Mouse (Mus musculus): ENCODE measurements around the gene Cxcr2. TPM values are rescaled to one million over a fixed set of nuclear protein-coding genes. Genes with fewer than 3 reads are reported as not detected.

Gene Cxcr2
- polyA plus RNA-seq, 1 experiment from 2014 or later: 0.41 TPM

DNA sequence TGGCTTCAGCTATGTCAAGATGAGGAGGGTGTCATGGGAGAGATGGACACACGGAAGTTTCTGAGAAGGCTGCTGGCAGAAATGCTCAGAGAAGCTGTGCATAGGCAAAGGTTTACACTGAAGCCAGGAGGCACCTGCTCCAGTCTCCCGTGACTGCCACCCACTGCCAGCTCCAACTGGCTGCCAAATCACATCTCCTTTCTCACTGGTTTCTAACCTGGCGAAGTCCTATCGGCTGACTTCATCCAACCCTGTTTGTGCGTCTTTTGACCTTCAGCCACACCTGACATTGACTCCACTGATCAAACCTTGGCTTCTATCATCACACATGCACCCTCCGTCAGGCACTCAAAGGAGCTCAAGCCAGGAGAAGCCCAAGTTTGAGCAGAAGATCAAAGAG, 35.9 kb upstream of the Cxcr2 start:
- WGBS: 86% methylated on average over 6 of the region's 6 CpGs
- ATAC-seq (replicated peaks; ENCODE audit: extremely low read depth, insufficient read depth, low FRiP score): no peak
- Histone ChIP-seq H3K4me1 (ENCODE audit: control insufficient read depth, insufficient read depth, low read length) (peaks cover 36% of the 10 kb centered on the region), H3K27me3 (ENCODE audit: control insufficient read depth, insufficient read depth, low read length) (no peaks in the 10 kb centered on the region), H3K9me3 (replicated peaks; ENCODE audit: control insufficient read depth, low read length) (no peaks in the 10 kb centered on the region), H3K9ac (ENCODE audit: low read length) (no peak overlapping the region), H3K4me3 (ENCODE audit: low read length) (no peak overlapping the region), H3K27ac (ENCODE audit: low read length) (no peak overlapping the region), H3K4me2 (ENCODE audit: low read depth, low read length) (no peak overlapping the region), H3K36me3 (ENCODE audit: control insufficient read depth, insufficient read depth) (no peaks in the 10 kb centered on the region)

DNA sequence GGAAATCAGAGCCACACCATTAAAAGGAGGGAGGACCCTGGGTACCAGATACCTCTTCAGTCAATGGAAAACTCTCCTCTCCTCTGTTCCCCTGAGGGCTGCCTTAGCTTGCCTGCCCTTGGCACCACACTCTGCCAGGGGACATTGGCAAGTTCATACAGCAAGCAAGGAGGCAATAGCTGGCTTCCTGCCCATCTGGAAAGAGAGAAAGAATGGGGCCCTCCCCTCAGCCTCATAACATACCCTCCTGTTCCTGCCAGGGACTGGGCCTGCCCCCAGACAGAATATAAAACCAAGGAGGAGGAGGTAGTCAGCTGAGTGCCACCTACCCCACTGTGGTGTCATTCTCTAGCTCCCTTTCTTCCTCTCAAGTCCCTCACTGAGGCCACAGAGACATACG, 34.7 kb upstream of the Cxcr2 start:
- H3K4me3 ChIP-seq (ENCODE audit: low read length): no peak overlapping the region
- ATAC-seq (replicated peaks; ENCODE audit: extremely low read depth, insufficient read depth, low FRiP score): 0 out of 2 replicates have a peak, but pooled peaks have one; percentile 18
- no peak overlapping the region for H3K4me2 ChIP-seq (ENCODE audit: low read depth, low read length)
- H3K4me1 ChIP-seq (ENCODE audit: control insufficient read depth, insufficient read depth, low read length): peaks cover 33% of the 10 kb centered on the region
- H3K27me3 ChIP-seq (ENCODE audit: control insufficient read depth, insufficient read depth, low read length): no peaks in the 10 kb centered on the region
- H3K9ac ChIP-seq (ENCODE audit: low read length): no peak overlapping the region
- H3K9me3 ChIP-seq (replicated peaks; ENCODE audit: control insufficient read depth, low read length): no peaks in the 10 kb centered on the region
- H3K27ac ChIP-seq (ENCODE audit: low read length): peak overlapping the region; percentile 5; the same call in 1 of the 2 replicates
- no peaks in the 10 kb centered on the region for H3K36me3 ChIP-seq (ENCODE audit: control insufficient read depth, insufficient read depth)
- 82% methylated on average over 1 of the region's 1 CpGs for WGBS

DNA sequence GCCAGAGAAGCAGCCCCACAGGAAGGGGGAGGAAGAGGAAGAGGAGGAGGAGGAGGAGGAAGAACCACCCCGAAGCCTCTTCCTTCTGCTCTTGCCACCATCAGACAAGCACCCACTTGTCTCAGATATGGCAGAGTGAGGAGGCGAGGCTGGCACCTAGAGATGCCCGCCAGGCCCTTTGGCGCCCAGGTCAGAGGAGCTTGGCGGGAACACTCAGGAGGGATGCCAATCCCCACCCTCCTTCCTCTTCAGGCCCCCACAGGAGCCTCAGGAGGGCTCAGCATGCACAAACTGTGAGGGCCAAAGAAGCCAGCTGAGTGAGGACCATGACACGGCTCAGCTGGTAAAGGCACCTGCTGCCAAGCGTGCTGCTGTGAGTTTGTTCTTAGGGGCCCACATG, 32.7 kb upstream of the Cxcr2 start:
- Histone ChIP-seq H3K4me2 (ENCODE audit: low read depth, low read length) (no peak overlapping the region), H3K36me3 (ENCODE audit: control insufficient read depth, insufficient read depth) (no peaks in the 10 kb centered on the region), H3K9me3 (replicated peaks; ENCODE audit: control insufficient read depth, low read length) (no peaks in the 10 kb centered on the region), H3K27me3 (ENCODE audit: control insufficient read depth, insufficient read depth, low read length) (peaks cover 4% of the 10 kb centered on the region; the same call in 1 of the 2 replicates), H3K4me3 (ENCODE audit: low read length) (no peak overlapping the region), H3K4me1 (ENCODE audit: control insufficient read depth, insufficient read depth, low read length) (peaks cover 33% of the 10 kb centered on the region), H3K27ac (ENCODE audit: low read length) (no peak overlapping the region), H3K9ac (ENCODE audit: low read length) (no peak overlapping the region)
- no peak for ATAC-seq (replicated peaks; ENCODE audit: extremely low read depth, insufficient read depth, low FRiP score)
- WGBS: 80% methylated on average over 7 of the region's 7 CpGs

DNA sequence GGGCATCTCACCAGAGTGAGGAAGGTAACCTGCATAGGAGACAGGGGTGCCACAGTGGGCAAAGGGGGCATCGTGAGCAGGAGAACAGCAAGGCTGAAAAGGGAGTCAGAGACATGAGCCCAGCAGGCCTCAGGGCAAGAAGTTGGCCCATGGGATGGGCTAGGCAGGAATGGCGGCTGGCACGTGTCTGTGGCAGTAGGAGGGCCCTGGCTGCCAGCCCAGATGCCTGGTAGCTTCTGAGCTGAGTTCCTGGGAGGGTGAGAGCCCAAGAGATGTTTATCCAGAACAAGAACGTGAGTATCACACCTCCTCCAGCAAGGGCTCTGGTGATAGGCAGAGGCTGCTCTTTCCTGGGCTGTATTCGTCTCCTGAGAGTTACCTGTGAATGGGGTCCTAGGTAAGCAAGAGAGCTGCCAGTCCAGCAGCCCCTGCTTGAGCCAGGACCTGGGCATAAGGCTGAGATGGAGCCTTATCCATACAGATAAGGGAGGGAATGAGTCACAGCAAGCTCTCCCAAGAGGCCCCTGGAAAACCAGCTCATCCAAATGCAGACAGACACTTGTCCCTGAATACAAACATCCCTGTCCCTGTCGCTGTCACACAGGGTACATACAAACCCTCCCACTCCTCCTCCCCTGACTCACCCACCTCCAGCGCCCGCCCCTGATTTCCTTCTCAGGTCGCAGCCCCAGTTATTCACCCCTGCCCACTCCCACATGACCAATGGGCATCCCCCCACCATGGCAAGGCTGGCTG, 31.8 kb upstream of the Cxcr2 start:
- no peaks in the 10 kb centered on the region for H3K9me3 ChIP-seq (replicated peaks; ENCODE audit: control insufficient read depth, low read length)
- no peaks in the 10 kb centered on the region for H3K36me3 ChIP-seq (ENCODE audit: control insufficient read depth, insufficient read depth)
- no peak overlapping the region for H3K4me3 ChIP-seq (ENCODE audit: low read length)
- peak overlapping the region; percentile 84 for H3K27ac ChIP-seq (ENCODE audit: low read length)
- peaks cover 4% of the 10 kb centered on the region; the same call in 1 of the 2 replicates for H3K27me3 ChIP-seq (ENCODE audit: control insufficient read depth, insufficient read depth, low read length)
- peak overlapping the region; percentile 94 for H3K4me2 ChIP-seq (ENCODE audit: low read depth, low read length)
- ATAC-seq (replicated peaks; ENCODE audit: extremely low read depth, insufficient read depth, low FRiP score): peak; percentile 39; the same call in 1 of the 2 replicates
- H3K4me1 ChIP-seq (ENCODE audit: control insufficient read depth, insufficient read depth, low read length): peaks cover 33% of the 10 kb centered on the region
- WGBS: 29% methylated on average over 9 of the region's 9 CpGs
- H3K9ac ChIP-seq (ENCODE audit: low read length): no peak overlapping the region; the same call in 1 of the 2 replicates

DNA sequence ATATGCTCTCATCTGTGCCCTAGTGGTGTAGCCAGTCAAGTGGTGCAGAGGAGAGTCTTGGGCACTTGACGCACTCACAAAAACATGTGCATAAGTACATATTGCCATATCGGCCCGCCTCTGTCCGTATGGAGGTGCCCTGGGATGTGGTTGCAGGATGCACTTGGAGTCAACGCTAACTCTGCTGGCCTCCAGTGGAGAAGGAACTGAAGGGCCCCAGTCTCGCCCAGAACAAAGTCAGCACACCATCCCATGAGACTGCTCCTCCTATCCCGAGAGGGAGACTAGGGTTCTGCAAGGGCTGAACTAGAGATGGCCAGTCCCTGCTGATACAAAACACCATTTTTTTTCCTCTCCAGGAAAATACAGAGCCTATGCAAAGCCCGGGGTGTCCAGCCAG, 30.6 kb upstream of the Cxcr2 start:
- 66% methylated on average over 8 of the region's 8 CpGs for WGBS
- Histone ChIP-seq H3K27me3 (ENCODE audit: control insufficient read depth, insufficient read depth, low read length) (peaks cover 4% of the 10 kb centered on the region; the same call in 1 of the 2 replicates), H3K36me3 (ENCODE audit: control insufficient read depth, insufficient read depth) (no peaks in the 10 kb centered on the region), H3K27ac (ENCODE audit: low read length) (no peak overlapping the region; the same call in 1 of the 2 replicates), H3K4me3 (ENCODE audit: low read length) (peak overlapping the region; percentile 74; the same call in 1 of the 2 replicates), H3K4me2 (ENCODE audit: low read depth, low read length) (peak overlapping the region; percentile 94), H3K9ac (ENCODE audit: low read length) (no peak overlapping the region; the same call in 1 of the 2 replicates), H3K9me3 (replicated peaks; ENCODE audit: control insufficient read depth, low read length) (no peaks in the 10 kb centered on the region), H3K4me1 (ENCODE audit: control insufficient read depth, insufficient read depth, low read length) (peaks cover 33% of the 10 kb centered on the region)
- ATAC-seq (replicated peaks; ENCODE audit: extremely low read depth, insufficient read depth, low FRiP score): no peak

DNA sequence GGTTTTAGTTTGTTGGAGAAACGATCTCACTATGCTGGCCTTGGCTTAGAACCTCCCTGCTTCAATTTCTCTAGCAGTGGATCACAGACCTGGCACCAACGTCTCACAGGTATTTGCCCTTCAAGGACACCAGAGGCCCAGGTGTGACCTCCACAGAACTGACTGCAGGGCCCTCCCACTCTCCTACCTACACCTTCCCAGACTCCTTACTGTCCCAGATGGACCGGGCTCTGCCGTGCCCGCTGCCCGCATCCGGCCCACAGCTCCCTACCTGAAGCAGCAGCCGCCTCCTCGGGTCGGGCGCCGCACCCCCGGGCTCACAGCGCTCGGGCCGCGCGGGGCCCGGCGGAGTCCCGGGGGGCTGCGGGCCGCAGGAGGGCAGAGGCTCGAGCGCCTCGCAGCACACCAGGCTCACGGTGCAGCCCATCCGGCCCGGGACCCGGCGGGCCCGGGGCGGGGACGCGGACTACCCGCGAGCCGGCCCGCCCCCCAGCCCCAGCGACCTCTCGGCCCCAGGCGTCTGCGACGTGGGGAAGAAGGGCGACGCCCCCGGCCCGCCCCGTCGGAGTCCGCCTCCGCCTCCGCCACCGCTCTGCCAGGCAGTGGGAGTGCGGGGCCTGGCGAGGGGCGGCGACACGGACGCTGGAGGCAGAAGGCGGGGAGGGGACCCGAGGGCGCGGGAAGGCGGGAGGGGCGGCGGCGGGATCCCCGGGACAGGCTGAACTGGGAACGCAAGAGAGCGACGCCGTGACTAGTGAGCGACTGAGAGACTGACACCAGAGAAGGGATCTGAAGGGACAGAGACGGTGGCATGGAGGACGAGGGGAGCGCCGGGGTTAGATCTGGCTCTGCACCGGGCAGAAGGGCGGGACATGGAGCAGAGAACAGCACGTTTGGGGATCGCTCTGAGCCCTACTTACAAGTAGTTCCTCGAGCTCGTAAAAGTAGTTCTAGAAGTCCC, 29.5 kb upstream of the Cxcr2 start, which contains the start of gene Tns1:
Gene Tns1, minus strand, starts transcription at position 429 of the 961 bp plus-strand sequence.
- H3K27me3 ChIP-seq (ENCODE audit: control insufficient read depth, insufficient read depth, low read length): peaks cover 4% of the 10 kb centered on the region; the same call in 1 of the 2 replicates
- H3K4me2 ChIP-seq (ENCODE audit: low read depth, low read length): peak within 1 kb of the TSS; percentile 94
- peak within 1 kb of the TSS; percentile 74 for H3K4me3 ChIP-seq (ENCODE audit: low read length)
- no peaks in the 10 kb centered on the region for H3K36me3 ChIP-seq (ENCODE audit: control insufficient read depth, insufficient read depth)
- H3K4me1 ChIP-seq (ENCODE audit: control insufficient read depth, insufficient read depth, low read length): peaks cover 27% of the 10 kb centered on the region
- peak; percentile 84 for ATAC-seq (replicated peaks; ENCODE audit: extremely low read depth, insufficient read depth, low FRiP score)
- peak within 1 kb of the TSS; percentile 90 for H3K9ac ChIP-seq (ENCODE audit: low read length)
- WGBS: 1% methylated on average over 83 of the region's 84 CpGs
- H3K9me3 ChIP-seq (replicated peaks; ENCODE audit: control insufficient read depth, low read length): no peaks in the 10 kb centered on the region
- H3K27ac ChIP-seq (ENCODE audit: low read length): peak within 1 kb of the TSS; percentile 76

DNA sequence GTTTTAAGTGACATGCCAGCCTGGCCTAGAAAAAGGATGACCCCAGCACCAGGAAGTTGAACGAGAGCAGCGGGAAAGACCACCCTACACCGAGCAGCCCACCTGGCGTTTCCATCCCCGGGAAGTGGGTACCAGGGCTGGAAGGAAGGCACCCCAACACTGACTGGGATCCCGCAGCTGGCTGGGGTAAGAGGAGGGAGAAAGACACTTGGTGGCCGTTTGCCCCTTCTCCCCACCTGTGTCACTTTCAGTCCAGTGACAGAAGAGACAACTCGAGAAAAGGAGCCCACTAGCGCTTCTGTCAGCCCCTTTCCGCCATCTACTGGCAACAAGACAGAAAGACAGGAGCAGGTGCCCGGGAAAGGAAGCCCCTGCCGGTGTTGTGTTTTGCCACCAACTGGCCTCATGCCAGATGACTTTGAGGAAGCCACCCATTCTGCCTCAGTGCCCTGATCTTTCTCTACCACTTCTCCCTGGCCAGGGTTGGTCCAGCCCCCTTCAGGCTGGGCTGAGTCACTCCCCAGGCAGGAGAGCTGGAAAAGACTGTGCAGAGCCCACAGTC, 28.7 kb upstream of the Cxcr2 start, which contains the start of gene Rufy4:
Gene Rufy4, plus strand, starts transcription at position 551 of the 562 bp plus-strand sequence.
- Histone ChIP-seq H3K27ac (ENCODE audit: low read length) (peak within 1 kb of the TSS; percentile 76), H3K9ac (ENCODE audit: low read length) (peak within 1 kb of the TSS; percentile 90), H3K9me3 (replicated peaks; ENCODE audit: control insufficient read depth, low read length) (no peaks in the 10 kb centered on the region), H3K36me3 (ENCODE audit: control insufficient read depth, insufficient read depth) (no peaks in the 10 kb centered on the region), H3K4me2 (ENCODE audit: low read depth, low read length) (peak within 1 kb of the TSS; percentile 94), H3K27me3 (ENCODE audit: control insufficient read depth, insufficient read depth, low read length) (peaks cover 4% of the 10 kb centered on the region; the same call in 1 of the 2 replicates), H3K4me3 (ENCODE audit: low read length) (peak within 1 kb of the TSS; percentile 74), H3K4me1 (ENCODE audit: control insufficient read depth, insufficient read depth, low read length) (peaks cover 23% of the 10 kb centered on the region)
- under 1% methylated on average over 11 of the region's 12 CpGs for WGBS
- ATAC-seq (replicated peaks; ENCODE audit: extremely low read depth, insufficient read depth, low FRiP score): peak; percentile 7; the same call in 1 of the 2 replicates

DNA sequence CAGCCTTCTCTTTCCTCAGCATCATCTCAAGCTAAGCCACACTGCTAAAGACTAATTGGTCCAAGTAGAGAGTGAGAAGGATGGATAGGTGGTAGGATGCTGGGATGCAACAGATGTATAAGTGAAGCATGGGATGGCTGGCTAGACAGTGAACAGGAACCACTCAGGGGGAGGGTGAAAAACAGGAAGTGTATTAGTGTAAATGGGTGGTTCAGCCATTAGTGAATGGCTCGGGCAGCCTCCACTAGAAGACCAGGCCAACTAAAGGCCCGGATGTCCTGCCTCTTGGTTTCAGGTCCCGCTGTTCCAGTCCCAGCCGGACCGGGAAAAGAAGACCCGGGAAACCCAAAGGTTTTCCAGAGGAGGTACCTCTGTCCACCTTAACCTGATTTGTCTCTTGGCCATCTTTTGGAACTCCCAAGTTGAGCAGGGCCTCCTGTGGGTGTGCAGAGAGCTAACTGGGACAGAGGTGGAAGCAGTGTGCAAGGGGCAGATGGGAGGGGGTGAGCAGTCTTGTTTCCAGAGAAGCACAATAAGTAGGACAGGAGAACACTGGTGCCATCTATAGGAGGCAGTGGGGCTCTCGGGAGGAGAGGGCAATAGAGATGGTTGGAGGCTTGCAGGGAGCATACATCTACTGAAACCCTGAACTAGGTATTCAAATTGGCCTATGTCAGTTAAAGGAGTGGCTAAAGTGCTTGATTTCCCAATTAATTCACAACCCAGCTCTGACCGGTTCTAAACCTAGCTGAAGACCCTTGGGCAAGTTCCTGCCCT, 22.7 kb upstream of the Cxcr2 start:
- Histone ChIP-seq H3K4me1 (ENCODE audit: control insufficient read depth, insufficient read depth, low read length) (no peaks in the 10 kb centered on the region), H3K27ac (ENCODE audit: low read length) (no peak overlapping the region), H3K4me2 (ENCODE audit: low read depth, low read length) (no peak overlapping the region), H3K9me3 (replicated peaks; ENCODE audit: control insufficient read depth, low read length) (no peaks in the 10 kb centered on the region), H3K27me3 (ENCODE audit: control insufficient read depth, insufficient read depth, low read length) (peaks cover under 1% of the 10 kb centered on the region; the same call in 1 of the 2 replicates), H3K4me3 (ENCODE audit: low read length) (no peak overlapping the region), H3K36me3 (ENCODE audit: control insufficient read depth, insufficient read depth) (no peaks in the 10 kb centered on the region), H3K9ac (ENCODE audit: low read length) (no peak overlapping the region)
- 87% methylated on average over 8 of the region's 8 CpGs for WGBS
- no peak for ATAC-seq (replicated peaks; ENCODE audit: extremely low read depth, insufficient read depth, low FRiP score)
